Mouse (Mus musculus): ENCODE measurements around the gene Lrrfip1. TPM values are rescaled to one million over a fixed set of nuclear protein-coding genes. Genes with fewer than 3 reads are reported as not detected.

Gene Lrrfip1
- polyA plus RNA-seq, 1 experiment from 2014 or later, result 85.4 TPM

- peaks cover 60% of the 10 kb centered on the region for H3K4me1 ChIP-seq (ENCODE audit: control insufficient read depth, insufficient read depth, low read length)
- H3K9ac ChIP-seq (ENCODE audit: low read length), result no peak overlapping the region; the same call in 1 of the 2 replicates
- no peak overlapping the region for H3K4me3 ChIP-seq (replicated peaks; ENCODE audit: low read length)
- no peaks in the 10 kb centered on the region for H3K27me3 ChIP-seq (ENCODE audit: control insufficient read depth, insufficient read depth, low read length)
- peak overlapping the region; percentile 53 for H3K27ac ChIP-seq (ENCODE audit: low read length)
- H3K4me2 ChIP-seq (ENCODE audit: low read depth, low read length), result no peak overlapping the region
- H3K9me3 ChIP-seq (replicated peaks; ENCODE audit: control insufficient read depth, low read length), result no peaks in the 10 kb centered on the region
- no peaks in the 10 kb centered on the region for H3K36me3 ChIP-seq (ENCODE audit: control insufficient read depth, insufficient read depth, low read length)
- ATAC-seq (ENCODE audit: insufficient read depth, low FRiP score), result no peak
- 39% methylated on average over 5 of the region's 5 CpGs for WGBS
Observed at GRCm38 (mm10) chr1:91062363-91062762, 63.8 kb downstream of the Lrrfip1 start.

GRCm38 (mm10) chr1:91064053-91064452, 65.5 kb downstream of the Lrrfip1 start:
- Histone ChIP-seq H3K9me3 (replicated peaks; ENCODE audit: control insufficient read depth, low read length) (no peaks in the 10 kb centered on the region), H3K27me3 (ENCODE audit: control insufficient read depth, insufficient read depth, low read length) (no peaks in the 10 kb centered on the region), H3K4me1 (ENCODE audit: control insufficient read depth, insufficient read depth, low read length) (peaks cover 62% of the 10 kb centered on the region), H3K4me2 (ENCODE audit: low read depth, low read length) (no peak overlapping the region), H3K9ac (ENCODE audit: low read length) (no peak overlapping the region), H3K27ac (ENCODE audit: low read length) (peak overlapping the region; percentile 43; the same call in 1 of the 2 replicates), H3K4me3 (replicated peaks; ENCODE audit: low read length) (no peak overlapping the region), H3K36me3 (ENCODE audit: control insufficient read depth, insufficient read depth, low read length) (no peaks in the 10 kb centered on the region; the same call in 1 of the 2 replicates)
- ATAC-seq (ENCODE audit: insufficient read depth, low FRiP score), result no peak
- 63% methylated on average over 2 of the region's 2 CpGs for WGBS

DNA sequence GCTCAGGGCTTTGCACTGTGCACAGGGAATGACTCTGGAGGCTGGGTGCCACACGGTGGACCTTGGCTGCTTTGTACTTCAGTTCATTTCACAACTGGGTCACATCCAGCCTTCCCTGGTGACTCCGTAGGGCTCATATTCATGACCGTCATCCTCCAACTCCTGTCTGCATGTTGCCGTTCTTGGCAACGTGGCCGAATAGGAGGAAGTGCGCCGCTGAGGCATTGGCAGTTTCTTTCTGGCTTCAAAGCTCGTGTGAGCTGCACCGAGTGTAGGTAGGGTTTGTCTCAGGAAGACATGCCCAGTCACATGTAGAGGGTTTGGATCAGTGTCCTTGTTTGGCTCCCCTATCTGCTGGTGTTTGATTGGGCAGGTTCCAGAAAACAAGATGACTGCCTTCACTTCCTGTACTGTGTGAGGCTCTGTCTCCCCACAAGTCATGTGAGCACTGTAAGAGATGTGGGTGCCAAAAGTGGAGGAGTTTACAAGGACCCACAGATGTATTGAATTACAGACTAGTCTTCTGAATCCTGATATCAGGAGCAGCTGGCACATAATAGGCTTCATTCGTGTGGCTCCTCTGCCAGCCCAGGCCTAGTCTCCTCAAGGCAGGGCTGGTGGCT, 66.5 kb downstream of the Lrrfip1 start:
- H3K4me1 ChIP-seq (ENCODE audit: control insufficient read depth, insufficient read depth, low read length), result peaks cover 61% of the 10 kb centered on the region
- H3K27ac ChIP-seq (ENCODE audit: low read length), result no peak overlapping the region
- WGBS, result 78% methylated on average over 11 of the region's 11 CpGs
- H3K4me3 ChIP-seq (replicated peaks; ENCODE audit: low read length), result no peak overlapping the region
- H3K36me3 ChIP-seq (ENCODE audit: control insufficient read depth, insufficient read depth, low read length), result no peaks in the 10 kb centered on the region; the same call in 1 of the 2 replicates
- no peaks in the 10 kb centered on the region for H3K27me3 ChIP-seq (ENCODE audit: control insufficient read depth, insufficient read depth, low read length)
- H3K9ac ChIP-seq (ENCODE audit: low read length), result no peak overlapping the region
- no peaks in the 10 kb centered on the region for H3K9me3 ChIP-seq (replicated peaks; ENCODE audit: control insufficient read depth, low read length)
- H3K4me2 ChIP-seq (ENCODE audit: low read depth, low read length), result no peak overlapping the region
- no peak for ATAC-seq (ENCODE audit: insufficient read depth, low FRiP score)

- Histone ChIP-seq H3K4me3 (replicated peaks; ENCODE audit: low read length) (no peak overlapping the region), H3K9me3 (replicated peaks; ENCODE audit: control insufficient read depth, low read length) (no peaks in the 10 kb centered on the region), H3K27ac (ENCODE audit: low read length) (peak overlapping the region; percentile 19; the same call in 1 of the 2 replicates), H3K4me1 (ENCODE audit: control insufficient read depth, insufficient read depth, low read length) (peaks cover 50% of the 10 kb centered on the region), H3K36me3 (ENCODE audit: control insufficient read depth, insufficient read depth, low read length) (no peaks in the 10 kb centered on the region; the same call in 1 of the 2 replicates), H3K27me3 (ENCODE audit: control insufficient read depth, insufficient read depth, low read length) (no peaks in the 10 kb centered on the region), H3K9ac (ENCODE audit: low read length) (no peak overlapping the region), H3K4me2 (ENCODE audit: low read depth, low read length) (no peak overlapping the region)
- 81% methylated on average over 6 of the region's 6 CpGs for WGBS
- ATAC-seq (ENCODE audit: insufficient read depth, low FRiP score), result no peak
Observed at GRCm38 (mm10) chr1:91066061-91066460, 67.5 kb downstream of the Lrrfip1 start.

DNA sequence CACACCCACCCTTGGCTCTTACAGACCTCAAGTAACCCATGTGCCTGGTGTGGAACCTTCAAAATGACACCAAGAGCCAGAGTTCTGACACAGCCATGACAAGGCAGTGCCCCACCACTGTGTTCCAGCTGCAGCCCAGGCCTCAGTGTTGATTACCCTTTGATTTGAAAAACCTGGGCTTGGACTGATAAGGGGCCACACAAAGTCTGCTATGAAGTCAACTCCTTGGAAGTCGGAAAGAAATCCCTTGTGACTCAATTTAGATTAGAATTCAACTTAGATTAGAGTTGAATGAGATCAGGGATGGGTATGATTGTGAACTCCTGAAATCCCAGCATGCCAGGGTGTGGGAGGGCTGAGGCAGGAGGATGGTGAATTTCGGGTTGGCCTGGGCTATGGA, 68.1 kb downstream of the Lrrfip1 start:
- Histone ChIP-seq H3K27me3 (ENCODE audit: control insufficient read depth, insufficient read depth, low read length) (no peaks in the 10 kb centered on the region), H3K9me3 (replicated peaks; ENCODE audit: control insufficient read depth, low read length) (no peaks in the 10 kb centered on the region), H3K36me3 (ENCODE audit: control insufficient read depth, insufficient read depth, low read length) (no peaks in the 10 kb centered on the region; the same call in 1 of the 2 replicates), H3K27ac (ENCODE audit: low read length) (0 out of 2 replicates have a peak overlapping the region, but pooled peaks have one; percentile 2), H3K4me2 (ENCODE audit: low read depth, low read length) (no peak overlapping the region), H3K4me1 (ENCODE audit: control insufficient read depth, insufficient read depth, low read length) (peaks cover 45% of the 10 kb centered on the region), H3K4me3 (replicated peaks; ENCODE audit: low read length) (no peak overlapping the region), H3K9ac (ENCODE audit: low read length) (no peak overlapping the region)
- WGBS, result 73% methylated on average over 2 of the region's 2 CpGs
- peak; percentile 38; the same call in 1 of the 2 replicates for ATAC-seq (ENCODE audit: insufficient read depth, low FRiP score)

DNA sequence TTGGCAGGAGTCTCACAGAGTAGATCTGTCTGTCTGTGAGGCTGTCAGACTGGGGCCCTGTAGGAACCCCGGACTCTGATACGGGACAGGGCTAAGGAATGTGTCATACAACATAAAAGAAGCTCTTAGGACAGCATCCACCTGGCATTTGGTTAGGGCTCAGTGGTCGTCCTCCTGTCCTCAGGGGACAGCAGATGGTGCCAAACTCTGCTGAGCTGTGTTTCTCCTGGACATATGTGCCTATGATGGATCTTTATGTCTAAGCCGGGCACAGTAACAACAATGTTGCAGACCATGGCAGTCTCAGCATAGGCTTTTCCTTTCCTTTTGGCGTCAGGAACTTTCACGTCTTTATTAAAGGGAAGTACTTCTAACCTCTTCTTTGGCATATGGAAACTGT, 69.2 kb downstream of the Lrrfip1 start:
- 57% methylated on average over 6 of the region's 6 CpGs for WGBS
- Histone ChIP-seq H3K4me3 (replicated peaks; ENCODE audit: low read length) (no peak overlapping the region), H3K4me1 (ENCODE audit: control insufficient read depth, insufficient read depth, low read length) (peaks cover 34% of the 10 kb centered on the region), H3K27me3 (ENCODE audit: control insufficient read depth, insufficient read depth, low read length) (no peaks in the 10 kb centered on the region), H3K36me3 (ENCODE audit: control insufficient read depth, insufficient read depth, low read length) (no peaks in the 10 kb centered on the region; the same call in 1 of the 2 replicates), H3K9me3 (replicated peaks; ENCODE audit: control insufficient read depth, low read length) (no peaks in the 10 kb centered on the region), H3K27ac (ENCODE audit: low read length) (peak overlapping the region; percentile 25; the same call in 1 of the 2 replicates), H3K4me2 (ENCODE audit: low read depth, low read length) (no peak overlapping the region), H3K9ac (ENCODE audit: low read length) (no peak overlapping the region)
- ATAC-seq (ENCODE audit: insufficient read depth, low FRiP score), result no peak

- no peak for ATAC-seq (ENCODE audit: insufficient read depth, low FRiP score)
- Histone ChIP-seq H3K4me2 (ENCODE audit: low read depth, low read length) (no peak overlapping the region), H3K4me1 (ENCODE audit: control insufficient read depth, insufficient read depth, low read length) (peaks cover 21% of the 10 kb centered on the region), H3K27ac (ENCODE audit: low read length) (peak overlapping the region; percentile 11; the same call in 1 of the 2 replicates), H3K36me3 (ENCODE audit: control insufficient read depth, insufficient read depth, low read length) (no peaks in the 10 kb centered on the region; the same call in 1 of the 2 replicates), H3K4me3 (replicated peaks; ENCODE audit: low read length) (no peak overlapping the region), H3K9ac (ENCODE audit: low read length) (peak overlapping the region; percentile 18; the same call in 1 of the 2 replicates), H3K9me3 (replicated peaks; ENCODE audit: control insufficient read depth, low read length) (no peaks in the 10 kb centered on the region), H3K27me3 (ENCODE audit: control insufficient read depth, insufficient read depth, low read length) (no peaks in the 10 kb centered on the region)
- 81% methylated on average over 6 of the region's 6 CpGs for WGBS
Observed at GRCm38 (mm10) chr1:91069575-91069974, 71.0 kb downstream of the Lrrfip1 start.

DNA sequence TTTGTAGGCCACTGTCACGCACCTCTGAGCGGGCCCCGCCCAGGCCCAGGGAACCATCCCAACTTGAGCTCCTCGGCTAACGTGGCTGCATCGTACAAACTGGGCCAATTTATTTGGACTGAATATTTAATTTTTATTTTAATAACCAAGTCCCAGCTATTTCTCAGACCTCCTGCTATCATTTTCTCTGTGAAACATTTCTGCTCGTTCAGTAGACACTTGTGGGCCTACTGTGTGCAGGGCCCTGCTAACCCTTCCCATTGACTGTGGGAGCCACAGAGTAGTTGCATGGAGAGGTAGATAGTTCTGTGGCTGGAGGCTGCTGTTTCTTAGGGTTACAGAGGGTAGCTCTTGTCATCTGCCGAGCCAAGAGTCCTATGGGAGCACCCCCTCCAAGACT, 72.0 kb downstream of the Lrrfip1 start:
- 90% methylated on average over 8 of the region's 8 CpGs for WGBS
- H3K4me3 ChIP-seq (replicated peaks; ENCODE audit: low read length), result no peak overlapping the region
- no peak overlapping the region for H3K27ac ChIP-seq (ENCODE audit: low read length)
- H3K27me3 ChIP-seq (ENCODE audit: control insufficient read depth, insufficient read depth, low read length), result no peaks in the 10 kb centered on the region
- no peak overlapping the region for H3K9ac ChIP-seq (ENCODE audit: low read length)
- H3K4me2 ChIP-seq (ENCODE audit: low read depth, low read length), result no peak overlapping the region
- H3K9me3 ChIP-seq (replicated peaks; ENCODE audit: control insufficient read depth, low read length), result no peaks in the 10 kb centered on the region
- H3K36me3 ChIP-seq (ENCODE audit: control insufficient read depth, insufficient read depth, low read length), result no peaks in the 10 kb centered on the region; the same call in 1 of the 2 replicates
- H3K4me1 ChIP-seq (ENCODE audit: control insufficient read depth, insufficient read depth, low read length), result peaks cover 14% of the 10 kb centered on the region; the same call in 1 of the 2 replicates
- ATAC-seq (ENCODE audit: insufficient read depth, low FRiP score), result no peak

DNA sequence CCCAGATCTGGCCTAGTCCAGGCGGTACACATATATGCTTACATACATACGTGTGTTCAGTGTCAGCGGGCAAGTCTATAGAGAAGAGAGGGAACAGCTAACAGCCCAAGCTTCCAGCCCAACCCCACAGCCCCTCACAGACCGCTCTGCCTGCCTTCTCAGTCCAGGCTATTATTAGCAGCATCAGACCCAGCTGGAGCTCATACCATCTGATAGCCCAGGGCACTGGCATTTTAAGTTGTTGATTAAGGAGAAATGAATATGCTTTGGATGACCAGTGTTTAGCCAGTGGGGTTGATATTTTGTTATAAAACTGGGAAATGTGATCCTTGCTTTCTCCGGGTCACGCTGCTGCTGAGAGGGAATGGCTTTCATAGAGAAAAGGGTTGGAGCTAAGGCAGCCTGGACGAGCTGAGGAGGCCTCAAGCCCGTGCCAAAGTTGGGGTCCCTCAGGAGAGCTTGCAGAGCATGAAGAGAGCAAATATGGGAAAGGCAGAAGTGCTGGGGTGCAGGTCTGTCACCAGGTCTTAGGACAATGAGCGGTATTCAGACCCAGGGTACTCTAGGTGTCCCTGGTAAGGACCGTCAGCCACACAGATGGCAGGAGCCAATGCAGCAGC, 73.2 kb downstream of the Lrrfip1 start:
- no peak for ATAC-seq (ENCODE audit: insufficient read depth, low FRiP score)
- H3K4me2 ChIP-seq (ENCODE audit: low read depth, low read length), result no peak overlapping the region

More for the DNA sequence above, 73.2 kb downstream of the Lrrfip1 start:
- no peaks in the 10 kb centered on the region for H3K27me3 ChIP-seq (ENCODE audit: control insufficient read depth, insufficient read depth, low read length)
- no peak overlapping the region for H3K4me3 ChIP-seq (replicated peaks; ENCODE audit: low read length)
- H3K4me1 ChIP-seq (ENCODE audit: control insufficient read depth, insufficient read depth, low read length), result peaks cover 17% of the 10 kb centered on the region; the same call in 1 of the 2 replicates
- H3K9me3 ChIP-seq (replicated peaks; ENCODE audit: control insufficient read depth, low read length), result no peaks in the 10 kb centered on the region
- no peaks in the 10 kb centered on the region; the same call in 1 of the 2 replicates for H3K36me3 ChIP-seq (ENCODE audit: control insufficient read depth, insufficient read depth, low read length)
- 82% methylated on average over 10 of the region's 10 CpGs for WGBS
- H3K27ac ChIP-seq (ENCODE audit: low read length), result no peak overlapping the region
- no peak overlapping the region for H3K9ac ChIP-seq (ENCODE audit: low read length)

Measured in stomach, embryonic 16.5 days (tissue).